Mouse (Mus musculus) Muller cell, postnatal 12 days (primary cell): ENCODE results near the gene Tmem151b.
A peak's percentile ranks its signal among the peaks of the same experiment; 100 is the strongest.

Source experiments
- DNase-seq: peaks from one replicate; pipeline ENCODE4 v3.0.0-alpha.2; 2015; ENCODE audit errors: inconsistent ontology term

The Tmem151b gene

DNA sequence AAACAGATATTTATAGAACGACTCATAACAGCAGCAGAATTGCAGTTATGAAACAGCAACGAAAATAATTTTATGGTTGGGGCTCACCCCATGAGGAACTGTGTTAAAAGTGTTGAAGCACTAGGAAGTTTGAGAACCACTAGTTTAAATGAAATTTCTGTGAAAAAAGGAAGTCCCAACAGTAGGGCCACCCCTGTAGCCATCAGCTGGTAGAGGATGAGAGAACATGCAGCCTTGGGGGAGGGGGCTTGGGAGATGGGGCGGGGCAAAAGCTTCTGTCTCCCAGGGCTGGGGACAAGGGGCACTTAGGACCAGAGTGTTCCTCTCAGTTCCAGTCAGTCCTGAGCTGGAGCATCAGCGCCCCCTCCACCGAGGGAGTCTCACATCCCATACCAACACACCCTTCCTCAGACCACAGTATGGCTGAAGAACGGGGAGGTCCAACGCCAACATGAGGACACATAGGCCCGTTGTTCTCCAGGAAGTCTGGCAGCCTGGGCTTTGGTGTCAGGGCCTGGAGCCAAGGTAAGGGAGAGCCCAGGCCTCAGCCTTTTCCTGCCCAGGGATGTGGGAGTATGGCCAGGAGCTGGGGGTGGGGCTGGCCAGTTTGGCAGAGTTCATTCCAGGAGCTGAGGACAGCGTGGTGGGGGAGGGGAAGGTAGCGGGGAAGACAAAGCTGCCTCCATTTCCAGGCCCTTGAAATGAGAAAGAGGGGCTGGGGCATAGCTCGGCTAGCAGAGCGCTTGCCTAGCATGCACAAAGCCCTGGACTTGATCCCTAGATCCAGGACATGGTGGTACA lies 34.8 kb upstream of the Tmem151b start:
- peak; percentile 97 for DNase-seq

DNA sequence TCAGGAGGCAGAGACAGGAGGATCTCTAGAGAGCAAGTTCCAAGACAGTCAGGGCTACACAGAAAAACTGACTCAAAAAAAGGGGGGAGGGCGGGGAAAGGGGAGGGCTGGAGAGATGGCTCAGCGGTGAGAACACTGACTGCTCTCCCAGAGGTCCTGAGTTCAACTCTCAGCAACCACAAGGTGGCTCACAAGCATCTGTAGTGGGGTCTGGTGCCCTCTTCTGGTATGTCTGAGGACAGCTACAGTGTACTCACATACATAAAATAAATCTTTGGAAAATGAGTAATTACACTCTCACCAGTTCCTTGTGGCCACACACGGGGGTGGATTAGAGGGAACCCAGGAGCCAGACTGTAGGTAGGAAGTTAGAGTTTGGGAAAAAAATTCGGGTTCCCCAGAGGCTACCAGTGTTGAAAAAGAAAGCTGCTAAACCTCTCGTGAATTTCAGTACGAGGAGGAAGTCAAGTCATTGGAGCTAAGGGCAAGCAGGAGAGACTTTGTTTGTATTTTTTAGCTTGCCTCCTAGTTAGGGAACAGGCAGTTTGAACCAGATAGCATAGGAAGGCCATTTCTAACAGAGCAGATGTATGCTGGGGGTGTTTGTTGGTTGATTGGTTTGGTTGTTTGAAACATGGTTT lies 33.4 kb upstream of the Tmem151b start:
- no peak for DNase-seq

DNA sequence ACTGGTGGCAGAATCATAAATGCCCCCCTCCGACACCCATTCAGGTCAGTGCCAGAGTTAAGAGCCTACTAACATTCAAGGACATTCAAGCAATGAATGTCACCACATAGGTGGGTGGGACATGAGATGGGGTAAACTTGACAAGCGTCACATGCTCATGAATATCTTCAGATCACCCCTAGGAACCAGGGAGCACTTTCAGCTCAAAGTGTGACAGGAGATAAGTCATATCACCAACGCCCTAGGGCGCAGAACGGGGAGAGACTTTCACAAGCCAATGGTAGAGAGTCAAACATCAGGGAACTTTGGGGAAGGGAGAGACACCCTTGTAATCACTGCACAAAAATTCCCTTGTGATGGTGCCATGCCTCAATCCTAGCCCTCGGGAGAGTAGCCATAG lies 32.7 kb upstream of the Tmem151b start:
- no peak for DNase-seq

DNA sequence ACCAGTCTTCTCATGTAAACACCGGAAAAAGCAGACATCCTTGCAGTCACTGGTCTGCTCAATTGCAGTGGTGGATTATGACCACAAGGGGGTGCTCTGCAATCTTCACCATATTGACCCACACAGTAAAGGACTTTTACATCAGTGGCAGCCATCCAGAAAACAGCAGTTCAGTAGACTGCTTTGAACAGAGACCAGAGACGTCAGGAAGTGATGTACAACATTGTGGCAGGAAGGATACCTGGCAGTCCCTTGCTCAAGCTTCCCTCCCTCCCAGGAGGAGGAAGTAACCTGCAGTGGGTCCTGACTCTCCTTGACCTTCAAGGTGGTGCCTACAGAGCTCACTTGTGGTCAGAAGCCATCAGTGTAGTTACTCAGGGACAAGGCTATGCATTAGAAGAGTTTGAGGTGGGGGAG lies 32.1 kb upstream of the Tmem151b start:
- DNase-seq = peak; percentile 57

DNA sequence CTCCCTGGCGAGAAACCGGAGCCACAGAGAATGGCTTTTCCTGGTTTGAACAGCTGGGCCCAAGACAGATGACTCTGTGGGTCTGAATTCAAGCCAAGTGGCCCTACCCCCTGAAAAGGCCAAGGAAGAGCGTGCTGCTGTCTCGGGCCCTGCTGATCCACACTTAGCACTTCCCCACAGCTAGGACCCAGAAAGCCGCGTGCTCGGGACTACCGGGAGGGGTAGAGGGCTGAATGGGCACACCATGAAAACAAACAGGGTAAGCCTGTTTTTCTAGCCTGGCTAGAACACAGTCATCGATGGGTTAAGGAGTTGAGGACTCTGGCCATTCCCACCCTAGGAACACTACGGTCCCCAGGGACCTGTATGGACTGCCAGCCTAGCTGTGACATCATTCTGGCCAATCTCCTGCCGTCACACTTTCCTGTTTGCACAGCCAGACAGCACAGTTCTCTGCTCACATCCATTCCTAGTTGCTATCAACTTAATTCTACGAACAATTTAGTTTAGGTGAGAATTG lies 31.5 kb upstream of the Tmem151b start:
- DNase-seq = no peak

DNA sequence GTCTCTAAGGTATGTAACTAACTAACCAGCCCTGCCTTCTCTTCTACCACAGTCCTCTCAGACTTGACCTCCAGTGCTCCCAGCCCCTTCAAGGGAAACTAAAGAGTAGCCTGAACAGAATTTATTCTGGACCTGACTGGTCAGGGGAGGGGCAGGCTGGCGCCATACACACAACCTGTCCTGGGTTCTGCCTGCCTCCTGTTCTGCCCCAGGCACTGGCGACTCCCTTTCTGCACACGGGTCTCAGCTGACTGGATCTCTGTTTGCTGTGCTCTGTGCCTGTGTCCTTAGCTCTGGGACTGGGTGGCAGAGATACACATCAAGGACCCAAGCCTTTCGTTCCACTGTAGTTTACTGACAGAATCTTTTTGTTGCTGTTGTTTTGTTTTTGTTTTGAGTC lies 30.1 kb upstream of the Tmem151b start:
- no peak for DNase-seq

DNA sequence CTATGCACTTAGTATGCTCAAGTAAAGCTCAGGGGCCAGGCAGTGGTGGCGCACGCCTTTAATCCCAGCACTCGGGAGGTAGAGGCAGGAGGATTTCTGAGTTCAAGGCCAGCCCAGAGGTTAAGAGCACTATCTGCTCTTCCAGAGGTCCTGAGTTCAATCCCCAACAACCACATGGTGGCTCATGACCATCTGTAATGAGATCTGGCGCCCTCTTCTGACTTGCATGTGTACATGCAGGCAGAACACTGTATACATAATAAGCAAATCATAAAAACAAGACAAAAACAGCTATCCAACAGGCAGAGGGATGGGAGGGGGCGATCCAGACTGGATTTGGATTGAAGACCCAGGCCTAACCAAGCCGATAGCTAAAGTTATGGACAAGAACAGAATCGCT lies 29.4 kb upstream of the Tmem151b start:
- DNase-seq = no peak

DNA sequence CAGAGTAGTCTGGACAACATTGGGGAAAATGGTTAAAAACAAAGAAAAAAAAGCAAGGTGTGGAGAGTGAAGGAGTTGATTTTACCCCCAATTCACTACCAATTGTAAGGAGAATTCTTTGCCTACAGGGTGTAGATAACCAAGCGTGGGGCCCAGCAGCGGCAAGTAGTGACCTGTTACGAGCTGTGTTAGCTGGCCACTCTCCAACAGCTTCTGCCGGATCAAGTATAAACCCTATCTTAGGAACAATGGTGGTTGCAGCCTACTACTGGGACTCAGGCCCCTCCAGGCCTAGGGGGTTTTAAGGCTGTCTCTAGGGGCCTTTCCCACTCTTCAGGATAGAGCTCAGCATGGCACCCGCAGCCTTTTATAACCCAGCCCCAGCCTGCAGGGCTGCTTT lies 28.8 kb upstream of the Tmem151b start:
- no peak for DNase-seq

DNA sequence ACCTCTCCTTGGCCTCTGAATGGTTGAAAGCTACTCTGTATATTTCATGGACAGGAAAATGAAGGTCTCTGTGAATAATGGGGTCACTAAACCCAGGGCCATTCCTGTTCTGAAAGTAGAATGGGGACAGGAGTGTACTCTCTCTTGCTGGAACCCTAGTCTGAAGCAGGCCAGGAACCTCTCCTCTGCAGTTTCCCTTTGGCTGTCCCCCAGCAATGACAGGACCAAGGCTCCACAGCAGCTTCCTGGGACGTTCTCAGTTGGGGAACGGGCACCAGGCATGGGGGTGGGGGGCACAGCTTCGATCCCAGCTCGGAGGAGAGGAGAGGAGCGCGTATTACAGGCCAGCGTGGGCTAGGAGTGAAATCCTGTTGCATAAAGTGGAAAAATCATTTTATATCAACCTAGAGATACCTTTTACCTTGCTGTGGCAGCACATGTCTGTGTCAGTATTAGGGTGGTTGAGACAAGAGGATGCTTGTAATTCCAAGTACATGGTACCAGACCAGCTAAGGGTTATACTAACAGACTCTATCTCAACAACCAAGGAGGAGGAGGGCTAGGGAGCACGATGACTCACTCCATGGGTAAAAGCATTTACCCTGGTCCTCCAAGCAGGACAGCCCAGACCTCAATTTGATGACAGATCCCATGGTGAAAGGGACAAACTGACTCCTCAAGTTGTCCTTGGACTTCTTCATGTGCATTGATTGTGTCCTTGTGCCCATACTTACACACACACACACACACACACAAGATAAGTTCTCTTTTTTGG lies 25.8 kb upstream of the Tmem151b start:
- no peak for DNase-seq

DNA sequence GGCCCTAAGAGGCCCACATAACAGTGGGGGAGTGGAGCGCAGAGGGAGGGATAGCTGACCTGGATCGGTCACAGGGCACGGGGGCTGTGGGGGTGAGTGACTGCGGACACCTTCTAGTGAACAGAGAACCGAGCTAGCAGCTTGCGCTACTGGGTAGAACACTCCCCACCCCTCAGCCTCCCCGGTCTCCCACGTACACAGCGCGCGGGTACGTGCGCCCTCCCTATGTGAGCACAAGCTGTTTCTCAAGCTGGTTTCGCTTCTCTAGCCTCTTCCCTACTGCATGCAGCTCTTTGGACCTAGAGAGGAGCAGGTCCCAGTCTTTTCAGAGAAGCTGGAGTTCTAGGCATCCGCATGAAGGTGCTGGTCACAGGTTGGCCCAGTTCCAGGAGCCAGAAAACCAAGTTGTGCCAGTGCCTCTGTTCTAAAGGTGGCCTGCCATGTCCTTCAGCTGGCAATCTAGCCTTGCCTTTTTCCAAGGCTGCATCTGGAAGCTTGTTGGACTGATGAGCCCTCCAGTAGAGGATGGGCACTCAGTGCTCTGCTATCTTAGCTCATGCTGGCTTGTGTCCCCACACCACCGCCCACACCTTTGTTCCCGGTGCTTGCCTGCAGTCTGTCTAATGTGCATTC lies 24.8 kb upstream of the Tmem151b start:
- no peak for DNase-seq

DNA sequence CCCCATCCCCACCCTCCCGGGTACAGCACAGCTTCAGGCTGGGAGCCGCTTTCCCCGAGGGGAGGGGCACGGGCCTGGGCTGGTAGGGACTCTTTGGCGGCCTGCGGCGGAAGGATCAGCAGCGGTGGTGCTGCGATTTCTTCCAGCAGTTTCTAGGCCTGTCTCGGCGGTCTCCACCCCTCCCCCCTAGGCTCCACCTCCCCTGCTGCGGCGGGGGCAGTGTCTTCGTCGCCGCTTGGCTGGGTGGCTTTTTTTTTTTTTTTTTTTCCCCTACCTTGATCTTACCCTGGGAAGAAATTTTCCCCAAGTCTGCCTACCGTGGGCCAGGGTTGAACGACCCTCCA lies 24.3 kb upstream of the Tmem151b start:
- DNase-seq = peak; percentile 98

DNA sequence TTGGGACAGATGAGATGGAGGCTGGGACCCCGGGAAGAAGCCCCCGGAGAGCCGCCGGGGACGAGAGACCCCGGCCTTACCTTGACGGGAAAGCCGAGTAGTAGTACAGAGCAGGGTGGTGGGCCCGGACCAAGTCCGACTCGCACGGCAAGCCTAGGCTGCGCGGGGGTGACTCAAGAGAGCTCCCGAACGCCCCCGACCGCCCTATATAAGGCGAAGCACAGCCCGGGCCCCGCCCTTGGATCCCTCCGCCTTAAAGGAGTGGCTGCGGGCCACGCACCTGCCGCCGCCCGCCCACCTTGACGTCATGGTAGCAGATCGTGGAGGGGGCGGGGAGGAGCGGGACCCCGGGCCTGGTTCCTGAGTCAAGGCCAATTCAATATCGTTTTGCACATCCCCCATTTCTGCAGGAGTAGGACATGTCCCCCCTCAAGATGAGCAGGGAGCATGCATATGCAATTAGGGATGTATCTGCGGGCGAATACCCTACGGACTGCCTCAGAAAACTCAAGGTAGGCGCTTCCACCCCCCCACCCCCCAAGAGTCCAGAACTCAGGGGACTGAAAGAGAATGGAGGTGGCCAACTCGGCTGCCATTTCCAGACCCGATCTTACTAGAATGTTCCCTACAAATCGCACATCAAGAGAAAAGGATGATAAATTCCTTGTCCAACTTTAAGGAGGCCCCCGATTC lies 23.8 kb upstream of the Tmem151b start, which contains the start of gene Hsp90ab1:
Hsp90ab1 (minus strand) TSS at position 185 of the 693 bp plus-strand sequence.
- DNase-seq = peak; percentile 100

DNA sequence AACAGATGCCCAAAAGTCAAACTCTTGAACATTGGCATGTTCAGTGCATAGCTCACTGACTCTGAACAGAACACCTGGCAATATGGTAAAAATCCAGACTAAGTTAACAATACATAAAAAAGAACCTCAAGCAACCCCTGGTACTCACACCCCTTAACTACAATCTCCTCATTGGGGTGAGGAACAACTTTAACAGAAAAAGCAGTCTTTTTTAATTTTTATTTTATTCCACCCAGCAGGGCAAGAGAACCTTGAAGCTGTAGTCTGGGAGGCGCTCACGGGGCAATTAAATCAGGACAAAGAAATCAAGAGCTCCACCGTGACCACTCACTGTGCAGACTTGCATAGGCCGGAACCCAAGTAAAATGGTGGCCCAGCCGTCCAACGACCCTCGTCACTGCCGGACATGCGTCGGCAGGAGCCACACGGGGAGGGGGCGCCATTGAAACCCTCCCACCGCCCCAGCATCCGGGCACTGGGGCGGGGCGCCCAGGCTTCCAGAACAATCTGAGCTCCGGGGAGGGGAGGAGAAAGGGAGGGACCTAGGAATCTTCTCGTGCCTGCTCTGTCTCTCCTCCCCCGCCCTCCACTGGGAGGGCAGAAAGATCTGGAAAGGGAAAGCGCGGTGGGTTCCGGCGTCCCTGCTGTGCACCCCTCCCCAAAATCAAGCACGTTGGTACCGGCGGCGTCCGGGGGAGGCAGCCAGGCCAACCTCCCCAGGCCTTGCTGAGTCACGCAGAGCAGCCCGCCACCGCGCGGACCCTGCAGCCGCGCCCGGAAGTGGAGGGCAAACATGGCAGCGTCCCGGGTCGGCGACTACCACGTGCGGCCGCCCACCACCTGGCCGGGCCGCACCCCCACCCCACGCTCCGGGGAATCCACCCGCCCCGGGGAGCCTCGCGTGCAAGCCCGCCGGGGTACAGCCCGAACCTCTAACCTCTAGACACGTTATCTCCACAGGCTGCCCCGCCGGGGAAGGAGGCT lies 22.9 kb upstream of the Tmem151b start:
- DNase-seq = peak; percentile 95

DNA sequence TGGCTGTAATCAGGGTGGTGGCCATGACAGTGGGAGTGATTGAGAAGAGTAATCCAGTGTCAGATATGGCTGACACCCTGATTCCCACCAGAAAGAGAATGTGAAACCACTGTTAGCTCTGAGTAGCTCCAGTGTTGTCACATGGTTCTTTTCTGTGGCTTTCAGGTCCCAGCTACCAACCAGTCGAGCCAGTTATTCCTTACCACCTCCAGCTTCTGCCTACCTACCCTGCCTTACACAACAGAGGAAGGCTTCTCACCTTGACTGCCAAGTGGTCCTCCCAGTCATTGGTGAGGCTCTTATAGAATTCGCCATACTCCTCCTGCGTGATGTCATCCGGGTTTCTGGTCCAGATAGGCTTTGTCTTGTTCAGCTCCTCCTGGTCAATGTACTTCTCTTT lies 20.5 kb upstream of the Tmem151b start:
- DNase-seq = no peak

DNA sequence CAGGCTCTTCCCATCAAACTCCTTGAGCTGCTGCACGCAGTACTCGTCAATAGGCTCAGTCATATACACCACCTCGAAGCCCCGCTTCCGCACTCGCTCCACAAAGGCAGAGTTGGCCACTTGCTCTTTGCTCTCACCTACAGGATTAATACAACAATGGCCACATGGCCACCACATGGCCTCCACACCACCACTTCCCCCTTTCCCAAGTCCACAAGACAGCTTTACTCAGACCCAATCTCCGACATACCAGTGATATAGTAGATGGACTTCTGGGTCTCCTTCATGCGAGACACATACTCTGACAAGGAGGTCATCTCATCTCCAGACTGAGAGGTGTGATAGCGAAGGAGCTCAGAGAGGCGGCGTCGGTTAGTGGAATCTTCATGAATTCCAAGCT lies 19.5 kb upstream of the Tmem151b start:
- DNase-seq = no peak

DNA sequence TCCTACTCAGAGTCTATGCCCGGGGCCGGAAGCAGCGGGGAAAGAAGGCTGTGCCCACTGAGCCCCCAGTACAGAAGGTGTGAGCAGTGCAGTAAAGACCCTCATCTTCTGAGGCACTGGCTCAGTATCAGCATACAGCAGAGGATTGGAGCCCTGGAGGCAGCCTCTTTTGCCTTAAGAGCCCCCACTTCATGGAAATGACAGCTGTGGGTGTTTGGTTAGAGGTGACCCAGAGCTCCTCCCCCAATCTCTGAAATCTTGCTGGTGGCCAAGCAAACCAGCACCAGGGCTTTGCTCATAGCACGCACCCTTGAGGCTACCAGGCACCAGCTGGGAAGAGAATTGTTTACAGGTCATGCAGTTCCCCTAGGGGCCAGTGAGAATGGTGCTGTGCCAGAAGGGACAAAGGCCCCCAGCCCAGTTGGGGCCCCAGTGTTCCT lies 17.7 kb upstream of the Tmem151b start:
- DNase-seq = no peak

DNA sequence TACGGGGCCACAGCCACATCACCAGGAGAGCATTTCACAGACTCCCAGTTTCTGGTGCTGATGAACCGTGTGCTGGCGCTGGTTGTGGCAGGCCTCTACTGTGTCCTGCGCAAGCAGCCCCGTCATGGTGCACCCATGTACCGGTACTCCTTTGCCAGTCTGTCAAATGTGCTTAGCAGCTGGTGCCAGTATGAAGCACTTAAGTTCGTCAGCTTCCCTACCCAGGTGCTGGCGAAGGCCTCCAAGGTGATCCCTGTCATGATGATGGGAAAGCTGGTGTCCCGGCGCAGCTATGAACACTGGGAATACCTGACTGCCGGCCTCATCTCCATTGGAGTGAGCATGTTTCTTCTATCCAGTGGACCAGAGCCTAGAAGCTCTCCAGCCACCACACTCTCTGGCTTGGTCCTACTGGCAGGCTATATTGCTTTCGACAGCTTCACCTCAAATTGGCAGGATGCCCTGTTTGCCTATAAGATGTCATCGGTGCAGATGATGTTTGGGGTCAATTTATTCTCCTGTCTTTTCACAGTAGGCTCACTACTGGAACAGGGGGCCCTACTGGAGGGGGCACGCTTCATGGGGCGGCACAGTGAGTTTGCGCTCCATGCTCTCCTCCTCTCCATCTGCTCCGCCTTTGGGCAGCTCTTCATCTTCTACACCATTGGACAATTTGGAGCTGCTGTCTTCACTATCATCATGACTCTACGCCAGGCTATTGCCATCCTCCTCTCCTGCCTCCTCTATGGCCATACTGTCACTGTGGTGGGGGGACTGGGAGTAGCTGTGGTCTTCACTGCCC lies 17.1 kb upstream of the Tmem151b start:
- no peak for DNase-seq

DNA sequence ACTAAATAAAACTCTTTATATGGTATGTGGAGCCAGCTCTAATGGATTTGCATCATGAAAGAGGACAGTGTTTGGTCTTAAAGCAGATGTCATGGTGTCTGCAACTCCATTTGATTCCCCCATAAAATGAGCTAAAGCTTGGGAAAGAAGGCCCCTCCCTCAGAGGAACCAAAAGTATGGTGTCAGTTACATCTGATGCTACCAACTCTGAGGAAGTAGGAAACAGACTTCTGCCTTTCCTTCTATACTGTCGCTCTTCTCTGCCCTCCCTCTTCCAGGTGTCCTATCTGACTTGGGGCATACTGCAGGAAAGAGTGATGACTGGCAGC lies 16.5 kb upstream of the Tmem151b start:
- no peak for DNase-seq

DNA sequence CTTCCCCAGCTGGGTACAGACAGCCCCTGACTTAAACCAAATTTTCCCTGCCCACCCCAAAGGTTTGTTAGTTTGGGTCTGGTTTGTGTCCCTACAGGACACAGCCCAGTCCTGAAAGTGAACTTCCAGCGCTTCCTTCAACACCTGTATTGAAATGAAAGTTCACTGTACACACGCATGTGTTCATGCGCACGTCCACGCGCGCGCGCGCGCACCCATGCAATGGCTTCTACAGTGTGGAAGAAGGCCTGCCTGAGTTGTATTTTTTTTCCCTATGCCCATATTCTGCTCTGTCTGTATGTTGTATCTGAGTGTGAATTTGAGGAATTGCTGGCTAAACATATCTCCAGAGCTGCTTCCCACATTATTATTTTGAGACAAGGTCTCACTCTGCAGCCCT lies 15.6 kb upstream of the Tmem151b start:
- DNase-seq = no peak
